Mouse (Mus musculus): ENCODE measurements around the gene Scimp. TPM values are rescaled to one million over a fixed set of nuclear protein-coding genes. Genes with fewer than 3 reads are reported as not detected.

Gene Scimp
- polyA plus RNA-seq, 1 experiment = 0.10 TPM

DNA sequence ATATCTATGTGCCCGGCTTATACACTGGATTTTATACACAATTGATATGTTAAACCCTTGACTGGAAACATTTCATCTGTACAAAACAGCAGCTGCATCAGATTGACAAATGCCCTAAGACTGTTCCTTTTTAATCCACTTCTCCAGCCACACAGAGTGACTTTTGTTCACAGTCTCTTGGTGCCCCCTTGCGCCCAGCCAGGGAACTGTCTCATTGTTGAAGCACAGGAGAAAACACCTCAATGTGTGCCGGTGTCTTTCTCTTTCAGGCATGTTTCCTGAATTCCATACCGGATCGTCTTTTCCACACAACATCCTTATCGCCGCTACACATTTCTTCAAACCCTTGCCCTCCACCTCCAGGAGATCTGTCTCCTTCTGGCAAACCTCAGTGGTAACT is 56.7 kb downstream of the Scimp start:
- no peaks in the 10 kb centered on the region for H3K36me3 ChIP-seq (ENCODE audit: control insufficient read depth, insufficient read depth)
- no peak overlapping the region for H3ac ChIP-seq (ENCODE audit: control insufficient read depth, insufficient read length)
- no peak for TF ChIP-seq USF1 (IDR thresholded peaks at IDR 0.05; ENCODE audit: low read depth)
- no peaks in the 10 kb centered on the region for H3K79me2 ChIP-seq (ENCODE audit: control insufficient read depth, insufficient read depth)
- no peak overlapping the region for H3K4me2 ChIP-seq (ENCODE audit: low read depth)
- no peak overlapping the region for H3K4me3 ChIP-seq
- H3K27me3 ChIP-seq (ENCODE audit: control insufficient read depth, insufficient read depth, insufficient read length) = no peaks in the 10 kb centered on the region

DNA sequence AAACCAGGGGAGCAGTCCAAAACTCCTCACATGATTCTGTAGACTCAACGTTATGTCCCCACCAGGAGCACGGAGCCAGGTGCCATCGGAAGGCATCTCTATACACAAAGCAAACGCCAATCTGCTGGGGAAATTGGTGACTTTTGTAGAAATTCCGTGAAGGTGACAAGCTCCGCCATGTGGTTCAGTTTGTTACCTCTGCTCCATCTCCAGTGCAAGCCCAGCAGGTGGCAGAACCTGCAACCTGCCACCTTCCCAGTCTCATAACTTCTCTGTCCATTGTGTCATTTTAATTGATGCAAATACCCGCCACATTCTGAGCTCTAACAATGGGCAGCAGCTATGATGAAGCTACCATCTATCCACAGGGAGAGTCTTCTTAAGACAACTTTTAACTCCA is 57.4 kb downstream of the Scimp start:
- no peak overlapping the region for H3ac ChIP-seq (ENCODE audit: control insufficient read depth, insufficient read length)
- TF ChIP-seq POLR2A (IDR thresholded peaks at IDR 0.05; ENCODE audit: insufficient read length, low read depth) (no peak), TCF12 (IDR thresholded peaks at IDR 0.05; ENCODE audit: insufficient read depth, poor library complexity, severe bottlenecking) (no peak), POLR2AphosphoS2 (IDR thresholded peaks at IDR 0.05; ENCODE audit: insufficient read length, low read depth) (no peak), MYOG (IDR thresholded peaks at IDR 0.05; ENCODE audit: control insufficient read depth in 1 of 3, insufficient read depth in 1 of 3, insufficient read length in 2 of 3, low read depth in 2 of 3) (no peak), USF1 (IDR thresholded peaks at IDR 0.05; ENCODE audit: low read depth) (no peak), E2F4 (IDR thresholded peaks at IDR 0.05; ENCODE audit: insufficient read depth) (no peak), CEBPB (IDR thresholded peaks at IDR 0.05; ENCODE audit: insufficient read depth, poor library complexity, severe bottlenecking) (no peak), MAX (IDR thresholded peaks at IDR 0.05; ENCODE audit: low read depth) (no peak), TCF3 (IDR thresholded peaks at IDR 0.05; ENCODE audit: insufficient read length, low read depth) (no peak), MYOD1 (IDR thresholded peaks at IDR 0.05; ENCODE audit: control insufficient read depth in 1 of 3, insufficient read length in 2 of 3, low read depth in 2 of 3) (no peak), SRF (IDR thresholded peaks at IDR 0.05; ENCODE audit: control insufficient read depth, insufficient read length, low read depth) (no peak), REST (IDR thresholded peaks at IDR 0.05; ENCODE audit: insufficient read depth, insufficient read length) (no peak)

DNA sequence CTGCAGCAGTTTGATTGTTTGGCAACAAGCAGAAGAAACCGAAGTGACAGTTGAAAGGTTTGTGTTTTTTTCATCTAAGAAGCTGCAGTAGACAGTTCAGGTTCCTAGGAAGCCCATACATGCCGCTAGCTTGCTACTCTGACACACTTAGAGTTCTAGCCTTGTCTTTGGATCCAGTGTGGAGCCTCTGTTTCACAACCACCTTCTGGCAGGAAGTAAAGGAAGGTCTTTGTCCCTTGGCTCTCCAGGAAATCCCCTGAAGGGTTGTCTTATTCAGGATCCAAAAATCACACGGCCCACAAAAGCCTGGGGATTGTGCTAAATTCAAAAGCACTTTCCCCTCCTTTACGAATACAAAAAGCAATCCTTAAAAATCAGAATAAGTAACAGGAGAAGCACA is 57.9 kb downstream of the Scimp start:
- H3K4me2 ChIP-seq (ENCODE audit: low read depth) = no peak overlapping the region
- H3K36me3 ChIP-seq (ENCODE audit: control insufficient read depth, insufficient read depth) = no peaks in the 10 kb centered on the region
- no peaks in the 10 kb centered on the region for H3K27me3 ChIP-seq (ENCODE audit: control insufficient read depth, insufficient read depth, insufficient read length)
- no peaks in the 10 kb centered on the region for H3K79me2 ChIP-seq (ENCODE audit: control insufficient read depth, insufficient read depth)
- TF ChIP-seq MAX (IDR thresholded peaks at IDR 0.05; ENCODE audit: low read depth) (no peak), POLR2A (IDR thresholded peaks at IDR 0.05; ENCODE audit: insufficient read length, low read depth) (no peak), MYOG (IDR thresholded peaks at IDR 0.05; ENCODE audit: control insufficient read depth in 1 of 3, insufficient read depth in 1 of 3, insufficient read length in 2 of 3, low read depth in 2 of 3) (no peak), CEBPB (IDR thresholded peaks at IDR 0.05; ENCODE audit: insufficient read depth, poor library complexity, severe bottlenecking) (no peak), POLR2AphosphoS2 (IDR thresholded peaks at IDR 0.05; ENCODE audit: insufficient read length, low read depth) (no peak), TCF12 (IDR thresholded peaks at IDR 0.05; ENCODE audit: insufficient read depth, poor library complexity, severe bottlenecking) (no peak)
- H3ac ChIP-seq (ENCODE audit: control insufficient read depth, insufficient read length) = no peak overlapping the region
- H3K4me3 ChIP-seq = no peak overlapping the region

More for the DNA sequence above, 57.4 kb downstream of the Scimp start:
- H3K4me2 ChIP-seq (ENCODE audit: low read depth) = no peak overlapping the region
- H3K36me3 ChIP-seq (ENCODE audit: control insufficient read depth, insufficient read depth) = no peaks in the 10 kb centered on the region
- H3K79me2 ChIP-seq (ENCODE audit: control insufficient read depth, insufficient read depth) = no peaks in the 10 kb centered on the region
- H3K4me3 ChIP-seq = no peak overlapping the region
- no peaks in the 10 kb centered on the region for H3K27me3 ChIP-seq (ENCODE audit: control insufficient read depth, insufficient read depth, insufficient read length)

GRCm38 (mm10) chr11:70753146-70753545 is 59.2 kb downstream of the Scimp start:
- TF ChIP-seq SRF (IDR thresholded peaks at IDR 0.05; ENCODE audit: control insufficient read depth, insufficient read length, low read depth) (no peak), TCF3 (IDR thresholded peaks at IDR 0.05; ENCODE audit: insufficient read length, low read depth) (no peak), MYOG (IDR thresholded peaks at IDR 0.05; ENCODE audit: control insufficient read depth in 1 of 3, insufficient read depth in 1 of 3, insufficient read length in 2 of 3, low read depth in 2 of 3) (no peak), MYOD1 (IDR thresholded peaks at IDR 0.05; ENCODE audit: control insufficient read depth in 1 of 3, insufficient read length in 2 of 3, low read depth in 2 of 3) (no peak), USF1 (IDR thresholded peaks at IDR 0.05; ENCODE audit: low read depth) (no peak), E2F4 (IDR thresholded peaks at IDR 0.05; ENCODE audit: insufficient read depth) (no peak), MAX (IDR thresholded peaks at IDR 0.05; ENCODE audit: low read depth) (no peak), POLR2AphosphoS2 (IDR thresholded peaks at IDR 0.05; ENCODE audit: insufficient read length, low read depth) (no peak), POLR2A (IDR thresholded peaks at IDR 0.05; ENCODE audit: insufficient read length, low read depth) (no peak), TCF12 (IDR thresholded peaks at IDR 0.05; ENCODE audit: insufficient read depth, poor library complexity, severe bottlenecking) (no peak)
- Histone ChIP-seq H3K4me3 (no peak overlapping the region), H3K36me3 (ENCODE audit: control insufficient read depth, insufficient read depth) (no peaks in the 10 kb centered on the region), H3K79me2 (ENCODE audit: control insufficient read depth, insufficient read depth) (no peaks in the 10 kb centered on the region), H3K4me2 (ENCODE audit: low read depth) (no peak overlapping the region), H3K27me3 (ENCODE audit: control insufficient read depth, insufficient read depth, insufficient read length) (no peaks in the 10 kb centered on the region), H3ac (ENCODE audit: control insufficient read depth, insufficient read length) (no peak overlapping the region)

DNA sequence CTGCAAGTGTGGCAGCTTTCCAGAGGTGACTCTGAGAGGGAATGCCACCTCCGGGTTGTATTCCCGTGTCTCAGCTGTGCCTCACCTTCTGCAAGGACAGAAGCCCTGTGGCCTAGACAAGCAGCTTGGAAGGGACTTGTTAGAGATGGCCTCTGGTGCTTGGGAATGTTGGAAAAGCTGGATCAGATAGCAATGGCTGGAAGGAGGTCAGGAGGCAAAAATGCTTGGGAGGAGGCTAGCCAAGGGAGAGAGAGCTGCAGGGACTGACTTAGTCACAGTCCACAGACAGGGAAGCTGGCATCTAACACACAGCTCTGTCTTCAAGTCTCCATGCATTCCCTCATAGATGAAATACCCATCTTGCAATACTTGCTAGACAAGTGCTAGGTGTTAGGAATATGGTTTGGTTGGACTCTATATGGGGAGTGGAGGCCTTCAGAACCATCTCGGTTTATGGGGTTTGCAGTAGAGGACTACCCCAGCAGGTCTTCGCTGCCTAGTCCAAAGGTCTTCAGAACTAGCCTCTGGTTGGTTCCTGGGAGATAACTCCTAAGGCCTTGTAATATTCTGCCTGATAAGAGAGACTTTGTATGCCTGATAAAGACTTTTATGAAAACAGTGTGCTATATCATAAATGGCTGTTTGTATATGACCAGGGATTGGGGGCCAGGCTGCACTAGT is 59.9 kb downstream of the Scimp start:
- H3K27me3 ChIP-seq (ENCODE audit: control insufficient read depth, insufficient read depth, insufficient read length) = no peaks in the 10 kb centered on the region
- TF ChIP-seq TCF3 (IDR thresholded peaks at IDR 0.05; ENCODE audit: insufficient read length, low read depth) = no peak
- no peak for TF ChIP-seq USF1 (IDR thresholded peaks at IDR 0.05; ENCODE audit: low read depth)
- TF ChIP-seq MYOG (IDR thresholded peaks at IDR 0.05; ENCODE audit: control insufficient read depth in 1 of 3, insufficient read depth in 1 of 3, insufficient read length in 2 of 3, low read depth in 2 of 3) = no peak
- no peak overlapping the region for H3ac ChIP-seq (ENCODE audit: control insufficient read depth, insufficient read length)
- no peak overlapping the region for H3K4me3 ChIP-seq
- no peaks in the 10 kb centered on the region for H3K79me2 ChIP-seq (ENCODE audit: control insufficient read depth, insufficient read depth)
- H3K4me2 ChIP-seq (ENCODE audit: low read depth) = no peak overlapping the region
- no peaks in the 10 kb centered on the region for H3K36me3 ChIP-seq (ENCODE audit: control insufficient read depth, insufficient read depth)
